Mouse (Mus musculus): ENCODE data around the gene Lce1h.

Gene Lce1h

GRCm38 (mm10) chr3:92764965-92765364 lies at the start of gene Lce1h:
Gene Lce1h, minus strand, starts transcription at chr3:92765065.
- DNase-seq (ENCODE audit: low spot score in 2 of 2), result no peak

- DNase-seq (ENCODE audit: low spot score in 2 of 2), result no peak
These were observed 42.9 kb upstream of the Lce1h start, which contains the start of gene Lce1k for GRCm38 (mm10) chr3:92807791-92808190. Gene Lce1k, minus strand, starts transcription at chr3:92807891.

- DNase-seq (ENCODE audit: low spot score in 2 of 2), result no peak
These were observed 25.5 kb upstream of the Lce1h start, which contains the start of gene Lce1j for GRCm38 (mm10) chr3:92790414-92790813. Gene Lce1j, minus strand, starts transcription at chr3:92790514.

GRCm38 (mm10) chr3:92778799-92779198 lies 13.9 kb upstream of the Lce1h start, which contains the start of gene Lce1i:
Gene Lce1i, minus strand, starts transcription at chr3:92778899.
- no peak for DNase-seq (ENCODE audit: low spot score in 2 of 2)

- no peak for DNase-seq (ENCODE audit: low spot score in 2 of 2)
These were observed 6.7 kb upstream of the Lce1h start for GRCm38 (mm10) chr3:92771573-92771972.

GRCm38 (mm10) chr3:92753197-92753596 lies 11.7 kb downstream of the Lce1h start:
- no peak for DNase-seq (ENCODE audit: low spot score in 2 of 2)

GRCm38 (mm10) chr3:92752238-92752637 lies 12.6 kb downstream of the Lce1h start, which contains the start of gene Lce1g:
Gene Lce1g, minus strand, starts transcription at chr3:92752338.
- DNase-seq (ENCODE audit: low spot score in 2 of 2), result no peak

GRCm38 (mm10) chr3:92738996-92739395 lies 25.9 kb downstream of the Lce1h start, which contains the start of gene Gm38119:
Gene Gm38119, minus strand, starts transcription at chr3:92739096.
- DNase-seq (ENCODE audit: low spot score in 2 of 2), result no peak

- no peak for DNase-seq (ENCODE audit: low spot score in 2 of 2)
These were observed 42.2 kb downstream of the Lce1h start for GRCm38 (mm10) chr3:92722631-92723030.

- no peak for DNase-seq (ENCODE audit: low spot score in 2 of 2)
These were observed 44.6 kb downstream of the Lce1h start, which contains the start of gene Lce1f for GRCm38 (mm10) chr3:92720250-92720649. Gene Lce1f, minus strand, starts transcription at chr3:92720350.

GRCm38 (mm10) chr3:92715122-92715521 lies 49.7 kb downstream of the Lce1h start:
- DNase-seq (ENCODE audit: low spot score in 2 of 2), result no peak

Measured in frontal cortex, postnatal 36 days (tissue).